Mouse (Mus musculus) kidney, postnatal 10 days (tissue): ENCODE results near the gene Zfp444.

Source experiments
- DNase-seq: peaks from one replicate; pipeline ENCODE4 v3.0.0; 2021; ENCODE audit warnings: mixed read lengths

Gene Zfp444

DNA sequence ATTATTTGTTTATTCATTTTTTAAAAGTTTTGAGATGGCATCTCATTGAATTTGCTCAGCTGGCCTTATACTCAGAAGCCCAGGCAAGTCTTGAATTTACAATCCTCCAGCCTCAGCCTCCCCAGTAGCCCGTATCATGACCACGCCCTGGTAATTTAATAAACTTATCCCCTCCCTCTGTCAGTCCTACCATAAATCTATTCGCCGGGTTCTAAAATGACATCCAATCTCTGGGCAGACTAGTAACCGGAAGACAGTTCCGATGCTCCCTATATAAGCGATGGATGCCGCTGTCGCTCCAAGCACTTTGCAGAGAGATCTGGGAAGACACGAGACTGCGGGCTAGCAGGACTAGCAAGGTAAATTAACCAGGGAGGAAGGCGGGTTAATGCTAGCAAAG lies 50.0 kb downstream of the Zfp444 start, which contains the start of gene Zscan5b:
Zscan5b (plus strand) TSS at position 301 of the 400 bp plus-strand sequence.
- DNase-seq, result no peak

DNA sequence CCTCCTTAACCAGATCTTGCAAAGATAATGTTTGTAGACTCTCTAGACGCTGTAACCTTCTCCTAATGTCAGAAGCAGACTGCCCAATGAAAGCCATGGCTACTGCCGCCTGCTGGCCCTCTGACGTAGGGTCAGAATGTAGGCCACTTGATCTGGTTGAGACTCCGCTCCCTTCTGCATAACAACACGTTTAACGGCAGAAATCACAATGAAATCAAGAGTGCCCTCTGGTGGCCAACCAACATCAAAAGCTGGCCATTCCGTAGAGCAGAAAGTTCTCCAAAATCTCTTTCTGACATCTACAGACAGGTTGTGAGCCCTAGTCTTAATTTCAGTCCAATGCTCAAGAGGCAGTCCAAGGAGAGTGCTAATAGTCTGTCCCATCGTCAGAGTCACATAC lies 56.5 kb downstream of the Zfp444 start:
- peak; percentile 13 for DNase-seq

DNA sequence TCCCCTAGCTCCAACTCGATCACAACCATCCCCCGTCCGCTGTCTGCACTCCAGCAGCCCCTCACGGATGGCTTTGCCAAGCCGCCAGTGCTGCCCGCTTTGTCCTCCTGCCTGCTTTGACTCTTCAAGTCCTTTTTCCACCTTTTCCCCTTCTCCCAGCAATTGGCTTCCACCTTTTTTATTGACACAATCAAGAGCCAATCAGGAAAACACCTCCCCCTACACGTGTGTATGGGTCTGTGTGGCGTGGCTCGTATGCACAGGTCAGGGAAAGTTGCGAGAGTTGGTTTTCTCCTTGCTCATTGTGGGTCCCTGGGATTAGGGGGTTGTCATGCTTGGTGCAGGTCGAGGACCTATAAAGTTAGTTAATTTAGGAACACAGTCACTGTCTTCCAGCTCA lies 67.8 kb downstream of the Zfp444 start:
- DNase-seq, result no peak

DNA sequence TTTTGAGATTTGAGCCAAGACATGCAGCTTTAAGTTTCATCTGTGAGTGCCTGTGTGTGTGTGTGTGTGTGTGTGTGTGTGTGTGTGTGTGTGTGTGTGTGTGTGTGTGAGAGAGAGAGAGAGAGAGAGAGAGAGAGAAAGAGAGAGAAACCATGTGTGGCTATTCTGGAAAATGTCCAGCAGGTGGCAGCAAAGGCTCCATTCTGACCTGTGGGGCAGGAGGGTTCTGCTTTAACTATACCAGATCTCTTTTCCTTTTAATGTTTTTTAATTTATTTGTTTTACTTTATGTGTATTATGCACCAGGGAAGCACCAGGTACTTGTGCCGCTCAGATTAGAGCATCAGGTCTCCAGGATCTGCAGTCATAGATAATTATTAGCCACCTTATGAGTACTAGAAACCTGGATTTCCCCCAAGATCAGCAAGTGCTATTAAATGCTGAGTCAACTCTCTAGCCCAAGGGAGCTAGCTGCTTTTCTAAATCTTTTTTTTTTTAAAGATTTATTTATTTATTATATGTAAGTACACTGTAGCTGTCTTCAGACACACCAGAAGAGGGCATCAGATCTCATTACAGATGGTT lies 68.9 kb downstream of the Zfp444 start:
- peak; percentile 59 for DNase-seq
